Mouse (Mus musculus) CD4-positive, CD25-positive, alpha-beta regulatory T cell, adult 9 weeks (primary cell): ENCODE results near the gene Adgrg7. TPM values are rescaled to one million over a fixed set of nuclear protein-coding genes. Genes with fewer than 3 reads are reported as not detected.

Experiments
- polyA plus RNA-seq: library from polyadenylated mRNA; unstranded; fragments of 100-300 nt; shearing (Covaris generic); gene quantifications from one replicate; pipeline ENCODE4 v1.2.1, GENCODE M21; 2017

The Adgrg7 gene
- not detected for polyA plus RNA-seq

GRCm38 (mm10) chr16:56795481-56796139 lies at the start of gene Adgrg7:
Gene Adgrg7 (minus strand): TSS chr16:56795855.

GRCm38 (mm10) chr16:56717224-56718200 lies 78.1 kb downstream of the Adgrg7 start, which contains the start of gene Tfg:
Gene Tfg (minus strand): TSS chr16:56717450.

Other genes starting within 250 kb of the Adgrg7 start
- gene Tfg, start 78.4 kb downstream of the Adgrg7 start, polyA plus RNA-seq = 58.9 TPM
- not detected for gene Tmem45a, start 90.3 kb upstream of the Adgrg7 start, polyA plus RNA-seq
- not detected for gene Lnp1, start 132.2 kb upstream of the Adgrg7 start, polyA plus RNA-seq